Mouse (Mus musculus) brain, embryonic 14.5 days (tissue): Measurements from ENCODE around the gene 1700092M07Rik. TPM values are rescaled to one million over a fixed set of nuclear protein-coding genes. Genes with fewer than 3 reads are reported as not detected.
A peak's percentile ranks its signal among the peaks of the same experiment; 100 is the strongest.
"Not testable (repeated sequence)": the region's sequence is repeated elsewhere in the genome, so short reads cannot be mapped to it uniquely, and the experiment has no call there.

Source experiments
- DNase-seq: peaks from one replicate; pipeline ENCODE4 v3.0.0-alpha.2; 2011; ENCODE audit warnings: low read depth
- CTCF ChIP-seq: fragments of 200-500 bp; IDR thresholded peaks from 2 replicates; pipeline ENCODE4 v1.5.1; 2012; ENCODE audit warnings: inconsistent platforms, mild to moderate bottlenecking, moderate library complexity, borderline replicate concordance; ENCODE audit not compliant: insufficient read depth, insufficient read length; ENCODE audit errors: extremely low read depth
- POLR2A ChIP-seq: fragments of 200-500 bp; IDR thresholded peaks from 2 replicates; pipeline ENCODE4 v1.6.1; 2012; ENCODE audit warnings: mild to moderate bottlenecking, inconsistent platforms, borderline replicate concordance; ENCODE audit not compliant: poor library complexity, insufficient read depth, insufficient read length, severe bottlenecking; ENCODE audit errors: extremely low read depth
- polyA plus RNA-seq: library from polyadenylated mRNA; depleted of rRNA; stranded (reverse); fragments of >200 nt; gene quantifications from 2 replicates; pipeline ENCODE4 v1.2.3, GENCODE M21; 2012

The 1700092M07Rik gene
- polyA plus RNA-seq, 1 experiment = 1.9 TPM

DNA sequence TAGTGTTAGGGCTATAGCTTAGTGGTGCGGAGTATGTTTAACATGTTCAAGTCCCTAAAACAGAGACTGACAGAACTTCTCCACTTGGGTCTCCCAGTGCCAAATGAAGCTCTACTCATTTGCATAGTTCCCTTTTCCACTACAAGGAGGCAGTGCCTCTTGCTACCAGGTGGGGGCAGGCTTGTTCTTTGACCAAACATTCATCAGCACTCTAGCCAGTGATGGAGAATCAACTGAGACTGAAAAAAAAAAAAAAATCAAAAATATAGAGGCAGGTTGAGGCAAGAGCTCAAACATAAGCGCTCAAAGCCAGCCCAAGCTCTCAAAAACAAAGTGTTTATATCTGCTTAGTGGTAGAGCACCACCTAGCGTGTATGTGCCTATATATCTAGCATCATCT is 22.2 kb upstream of the 1700092M07Rik start:
- DNase-seq = peak; percentile 83
- TF ChIP-seq CTCF (peak; percentile 74; the same call in 1 of the 2 replicates), POLR2A (no peak)

DNA sequence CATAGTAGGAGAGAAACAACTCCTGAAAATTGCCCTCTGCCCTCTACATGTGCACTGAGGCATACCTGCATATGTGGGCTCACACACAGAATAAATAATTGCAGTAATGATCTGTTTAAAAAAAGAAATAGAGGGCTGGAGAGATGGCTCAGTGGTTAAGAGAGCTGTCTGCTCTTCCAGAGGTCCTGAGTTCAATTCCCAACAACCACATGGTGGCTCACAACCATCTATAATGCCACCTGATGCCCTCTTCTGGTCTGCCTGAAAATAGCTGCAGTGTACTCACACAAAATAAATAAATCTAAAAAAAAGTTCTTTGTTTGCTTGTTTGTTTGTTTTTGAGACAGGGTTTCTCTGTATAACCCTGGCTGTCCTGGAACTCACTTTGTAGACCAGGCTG is 21.5 kb upstream of the 1700092M07Rik start:
- not testable (repeated sequence) for DNase-seq

DNA sequence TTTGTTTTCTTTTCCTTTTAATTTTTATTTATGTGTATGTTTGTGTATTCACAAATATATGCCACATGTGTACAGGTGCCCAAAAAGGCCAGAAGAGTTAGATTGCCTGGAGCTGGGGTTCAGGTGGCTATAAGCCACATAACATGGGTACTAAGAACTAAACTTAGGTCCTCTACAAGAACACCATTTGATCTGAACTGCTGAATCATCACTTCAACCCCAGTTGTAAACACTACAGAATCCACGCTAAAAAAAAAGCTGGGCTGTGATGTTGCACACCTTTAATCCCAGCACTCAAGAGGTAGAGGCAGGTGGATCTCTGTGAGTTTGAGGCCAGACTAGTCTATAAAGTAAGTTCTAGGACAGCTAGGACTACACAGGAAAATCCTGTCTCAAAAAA is 19.1 kb upstream of the 1700092M07Rik start:
- no peak for DNase-seq
- no peak for TF ChIP-seq CTCF
- TF ChIP-seq POLR2A = no peak

DNA sequence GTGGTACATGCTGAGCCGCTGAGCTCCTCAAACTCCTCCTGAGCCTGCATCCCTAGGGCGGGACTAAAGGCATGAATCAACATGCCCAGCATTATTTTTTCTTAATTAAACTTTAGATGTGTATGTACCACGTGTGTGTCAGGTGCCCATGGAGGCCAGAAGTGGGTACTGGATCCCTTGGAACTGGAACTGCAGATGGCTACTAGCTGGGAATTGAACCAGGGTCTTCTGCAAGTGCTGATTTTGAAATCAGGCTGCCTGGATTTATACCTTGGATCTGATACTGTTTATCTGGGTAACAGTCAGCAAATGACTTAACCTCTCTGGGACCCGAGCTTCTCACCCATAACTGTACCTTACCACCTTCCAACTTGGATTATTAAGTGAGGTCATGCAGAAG is 18.5 kb upstream of the 1700092M07Rik start:
- DNase-seq = no peak
- TF ChIP-seq POLR2A = no peak
- TF ChIP-seq CTCF = no peak

DNA sequence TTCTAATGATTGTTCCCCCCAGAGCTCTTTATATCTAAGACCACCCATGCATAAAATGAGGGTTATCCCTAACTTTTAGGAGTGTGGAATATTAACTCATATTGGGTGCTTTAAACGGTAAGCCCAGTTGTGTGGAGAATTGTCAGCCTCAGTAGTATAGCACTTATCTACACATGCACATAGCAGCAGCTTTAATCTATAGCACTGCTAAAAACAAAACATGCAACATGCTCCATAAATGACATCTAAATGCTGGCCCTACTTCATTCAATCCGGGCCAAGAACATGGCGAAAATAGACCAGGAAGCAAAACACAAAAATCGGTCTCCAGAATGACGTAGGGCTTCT is 18.0 kb upstream of the 1700092M07Rik start:
- TF ChIP-seq CTCF = no peak
- no peak for DNase-seq

DNA sequence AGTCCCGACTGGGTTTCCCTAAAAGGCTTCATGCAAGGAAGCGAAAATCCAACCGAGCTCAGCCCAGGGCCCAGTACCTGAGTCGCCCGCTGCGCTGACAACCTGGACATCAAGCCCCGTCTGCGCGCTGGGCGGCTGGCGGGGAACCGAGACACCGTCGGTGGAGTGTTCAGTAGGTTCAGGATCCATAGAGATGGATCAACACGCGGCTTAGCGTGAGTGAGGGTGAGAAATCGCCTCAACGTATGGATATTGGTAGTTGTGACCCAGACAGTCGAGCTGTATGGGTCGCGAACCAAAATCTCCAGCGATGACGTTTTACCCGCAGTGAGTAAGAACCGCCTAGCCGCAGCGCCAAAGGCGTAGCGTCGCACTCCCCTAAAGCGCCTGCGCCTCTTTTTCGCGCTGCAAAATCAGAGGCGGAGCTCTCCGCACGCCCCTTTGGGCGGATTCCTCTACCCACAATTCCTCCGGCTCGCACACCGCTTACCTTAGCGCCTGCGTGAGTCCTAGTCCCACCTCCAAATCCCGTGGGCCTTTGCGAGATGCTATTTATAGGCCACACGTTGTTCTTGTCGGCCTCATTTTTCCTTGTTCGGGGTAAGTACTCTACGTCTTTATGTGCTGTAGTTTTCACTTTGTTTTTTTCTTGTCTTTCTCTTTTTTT is 17.5 kb upstream of the 1700092M07Rik start, which contains the start of gene Slc3a2:
TSS of gene Slc3a2 (minus strand) at position 463 of the 667 bp plus-strand sequence.
- DNase-seq = peak; percentile 99
- TF ChIP-seq POLR2A = peak; percentile 73; the same call in 1 of the 2 replicates
- TF ChIP-seq CTCF = no peak

DNA sequence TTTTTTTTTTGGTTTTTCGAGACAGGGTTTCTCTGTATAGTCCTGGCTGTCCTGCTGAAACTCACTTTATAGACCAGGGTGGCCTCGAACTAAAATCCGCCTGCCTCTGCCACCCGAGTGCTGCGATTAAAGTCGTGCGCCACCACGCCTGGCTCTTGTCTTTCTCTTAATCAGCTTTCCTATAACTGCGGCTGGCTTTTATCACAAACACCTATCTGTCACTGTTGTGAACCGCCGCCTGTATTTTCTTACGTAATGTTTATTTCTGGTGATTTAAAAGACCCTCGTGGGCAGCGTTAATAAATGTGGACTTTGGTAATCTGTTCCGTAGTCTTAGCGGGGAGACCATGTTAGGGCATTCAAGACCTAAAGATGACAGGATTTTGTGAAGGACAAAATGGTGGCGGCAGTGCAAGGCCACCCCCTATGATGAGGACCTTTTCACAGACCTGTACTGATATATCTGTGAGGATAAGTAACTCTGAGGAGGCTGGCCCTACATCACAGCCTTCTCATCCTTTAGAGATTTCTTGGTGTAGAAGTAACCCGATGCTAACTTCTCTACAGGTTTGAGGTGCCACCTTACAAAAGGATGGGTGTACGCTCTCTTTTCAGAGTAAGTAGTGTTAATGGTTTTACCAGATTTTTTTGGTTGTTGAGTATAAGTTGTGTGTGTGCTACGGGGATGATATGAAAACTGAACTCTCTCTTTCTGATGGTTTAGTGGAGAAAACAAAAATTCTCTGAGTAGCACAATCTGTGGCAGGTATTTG is 16.8 kb upstream of the 1700092M07Rik start:
- TF ChIP-seq POLR2A = no peak
- no peak for TF ChIP-seq CTCF
- peak; percentile 41 for DNase-seq

DNA sequence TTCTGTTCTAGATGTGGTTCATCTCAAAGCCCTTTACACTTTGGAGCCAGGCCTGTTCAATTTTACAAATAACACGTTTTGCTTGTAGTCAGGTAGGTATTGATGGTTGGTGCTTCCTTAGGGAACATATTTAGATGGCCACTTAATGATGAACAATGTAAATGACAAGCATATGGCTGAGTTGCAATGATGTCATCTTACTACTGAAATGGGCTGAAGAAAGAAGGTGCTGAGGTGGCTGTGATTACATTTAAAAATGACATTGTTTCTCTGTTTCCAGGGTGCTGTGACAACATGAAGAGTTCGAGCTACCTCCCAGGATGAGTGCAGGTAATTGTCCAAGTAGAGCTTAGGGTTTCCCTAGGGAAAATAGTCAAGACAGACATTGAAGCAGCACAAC is 16.1 kb upstream of the 1700092M07Rik start:
- DNase-seq = no peak
- TF ChIP-seq CTCF = no peak

DNA sequence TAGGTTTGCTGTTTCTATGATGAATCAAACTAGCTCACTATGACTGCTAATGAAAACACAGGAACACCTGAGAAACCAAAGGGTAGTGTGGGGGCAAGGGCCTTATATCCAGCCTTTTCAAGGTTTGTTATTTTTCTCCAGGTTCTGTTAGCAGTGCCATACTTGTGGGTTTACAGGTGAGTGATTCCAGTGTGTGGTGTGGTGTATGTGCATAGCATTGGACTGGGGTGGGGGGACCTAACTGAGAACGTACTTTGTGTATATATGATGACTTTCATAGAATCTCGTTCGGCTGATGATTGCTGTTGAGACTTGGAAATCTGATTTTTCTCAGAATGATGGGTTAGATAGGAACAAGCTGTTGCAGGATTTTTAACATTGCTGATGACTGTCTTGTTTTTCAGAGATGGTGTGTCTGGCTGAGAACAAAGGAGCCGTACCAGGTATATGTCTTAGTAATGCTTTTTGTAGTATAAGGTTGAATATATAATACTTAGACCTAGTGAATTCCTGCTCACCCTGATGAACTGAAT is 15.4 kb upstream of the 1700092M07Rik start:
- no peak for DNase-seq
- no peak for TF ChIP-seq CTCF
- no peak for TF ChIP-seq POLR2A

DNA sequence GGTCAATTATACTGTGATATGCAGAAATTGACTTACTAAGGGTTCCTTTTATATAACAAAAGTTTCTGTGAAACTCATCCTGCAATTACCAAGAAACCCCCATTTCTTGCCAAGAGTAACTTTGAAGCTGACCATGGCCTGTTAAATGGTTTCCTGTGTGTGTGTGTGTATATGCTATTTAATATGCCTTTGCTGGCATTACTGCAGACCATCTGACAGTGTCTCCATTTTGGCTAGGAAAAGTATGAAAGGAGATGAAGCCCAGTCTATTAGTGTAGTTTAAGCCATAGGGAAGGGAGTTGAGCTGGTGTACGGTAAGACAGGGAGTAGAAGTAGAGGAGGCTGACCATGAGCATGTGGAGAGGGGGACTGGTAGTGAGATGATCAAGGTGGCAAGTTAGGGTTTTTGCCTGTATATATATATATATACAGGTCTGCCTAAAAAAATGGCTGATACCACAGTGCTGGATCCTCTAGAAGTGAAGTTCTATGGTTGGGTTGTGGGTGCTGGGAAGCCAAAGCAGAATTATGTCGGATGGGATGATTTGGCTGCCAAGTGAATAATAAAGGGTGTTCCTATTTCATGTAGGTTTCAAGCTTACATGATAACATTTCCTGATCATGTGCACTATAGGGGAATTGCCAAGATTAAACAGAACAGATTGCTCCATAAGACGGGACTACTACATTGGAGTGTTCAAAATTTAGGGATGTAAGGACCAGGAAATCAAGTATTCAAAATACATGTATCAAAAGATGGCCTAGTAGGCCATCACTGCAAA is 13.7 kb upstream of the 1700092M07Rik start:
- DNase-seq = no peak
- no peak for TF ChIP-seq CTCF
- no peak for TF ChIP-seq POLR2A

DNA sequence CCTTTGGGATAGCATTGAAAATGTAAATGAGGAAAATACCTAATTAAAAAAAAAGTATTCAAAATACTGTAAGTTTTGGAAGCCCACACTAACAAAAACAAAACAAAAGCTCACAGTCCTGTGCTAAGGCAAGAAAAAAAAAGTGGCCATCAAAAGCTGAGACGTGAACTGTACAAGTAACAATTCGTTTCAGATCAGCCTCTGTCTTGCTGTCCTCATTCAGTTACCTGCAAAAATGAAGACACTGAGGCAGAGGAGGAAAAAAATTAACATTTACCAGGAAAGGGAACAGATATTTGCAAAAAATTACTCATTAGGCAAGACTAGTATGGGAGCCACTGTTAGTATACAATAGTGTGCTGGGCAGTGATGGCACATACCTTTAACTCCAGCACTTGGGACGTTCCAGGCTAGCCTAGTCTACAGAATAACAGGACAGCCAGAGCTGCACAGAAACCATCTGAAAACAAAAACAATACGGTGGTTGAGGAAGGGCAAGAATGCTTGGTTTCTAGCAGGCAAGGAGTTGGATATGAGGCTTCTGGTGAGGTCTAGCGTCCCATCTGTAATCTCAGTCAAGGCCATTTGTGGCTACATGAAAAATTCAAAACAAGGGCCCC is 12.9 kb upstream of the 1700092M07Rik start:
- TF ChIP-seq POLR2A (no peak), CTCF (no peak)
- no peak for DNase-seq

DNA sequence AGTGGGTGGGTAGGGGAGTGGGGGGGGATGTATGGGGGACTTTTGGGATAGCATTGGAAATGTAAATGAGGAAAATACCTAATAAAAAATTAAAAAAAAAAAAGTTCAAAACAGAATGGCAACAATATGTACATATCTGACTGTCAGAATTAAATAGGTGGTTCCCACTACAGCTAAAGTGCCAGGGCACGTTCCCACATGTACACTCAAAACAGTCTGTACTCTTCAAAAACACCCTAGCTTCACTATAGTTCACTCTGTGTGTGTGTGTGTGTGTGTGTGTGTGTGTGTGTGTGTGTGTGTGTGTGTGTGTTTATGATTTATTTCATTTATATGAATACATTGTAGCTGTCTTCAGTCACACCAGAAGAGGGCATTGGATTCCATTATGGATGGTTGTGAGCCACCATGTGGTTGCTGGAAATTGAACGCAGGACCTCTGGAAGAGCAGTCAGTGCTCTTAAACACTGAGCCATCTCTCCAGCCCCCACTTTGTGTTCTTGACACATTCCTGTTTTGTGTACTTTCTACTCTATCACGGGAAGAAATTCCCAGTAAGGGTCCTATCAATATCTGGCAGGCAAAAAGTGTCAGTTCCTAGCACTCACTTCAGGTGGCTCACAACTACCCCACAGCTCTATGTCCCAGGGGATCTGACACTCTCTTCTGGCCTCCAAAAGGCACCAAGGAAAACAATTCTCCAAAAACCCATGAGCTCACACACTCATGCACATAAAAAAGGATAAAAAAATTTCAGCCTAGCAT is 12.0 kb upstream of the 1700092M07Rik start:
- not testable (repeated sequence) for DNase-seq
